Mouse (Mus musculus) layer of hippocampus, postnatal 25 days (tissue): ENCODE measurements around the gene Rad51b. TPM values are rescaled to one million over a fixed set of nuclear protein-coding genes. Genes with fewer than 3 reads are reported as not detected.

Experiments used
- DNase-seq, 2 experiments: peaks; one replicate each; pipeline ENCODE4 v3.0.0; 2022; ENCODE audit warnings: mixed read lengths in 2 of 2, low spot score in 1 of 2; ENCODE audit errors: extremely low spot score in 1 of 2
- total RNA-seq, 2 experiments: library from RNA; stranded (reverse); gene quantifications; 2 replicates each; pipeline ENCODE4 v1.2.3; 2021

Rad51b gene
- total RNA-seq, 2 experiments from 2014 or later, result 0.30 TPM; not detected in 1

GRCm38 (mm10) chr12:79470113-79470512 lies 173.0 kb downstream of the Rad51b start:
- DNase-seq, result no peak

GRCm38 (mm10) chr12:79471868-79472267 lies 174.8 kb downstream of the Rad51b start:
- no peak for DNase-seq

- DNase-seq, result no peak
Measured at GRCm38 (mm10) chr12:79476413-79477046, 179.4 kb downstream of the Rad51b start.

- no peak for DNase-seq
Measured at GRCm38 (mm10) chr12:79478816-79479215, 181.7 kb downstream of the Rad51b start.

DNA sequence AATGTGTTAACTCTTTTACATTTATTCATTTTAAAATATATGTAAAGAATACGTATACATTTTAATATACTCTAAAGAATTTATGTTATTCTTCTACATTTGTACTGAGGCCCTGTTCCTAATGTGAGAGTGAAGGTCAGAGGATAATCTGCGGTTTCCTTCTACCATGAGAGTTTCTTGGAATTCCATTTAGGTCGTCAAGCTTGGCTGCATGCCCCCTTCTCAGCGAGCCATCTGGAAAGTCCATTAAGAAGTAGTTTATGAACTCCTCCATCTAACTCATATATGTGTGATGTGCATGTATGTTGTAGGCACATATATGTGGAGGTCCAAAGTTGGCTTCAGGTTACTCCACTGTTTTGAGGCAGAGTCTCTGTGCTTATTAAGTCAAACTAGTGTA lies 188.4 kb downstream of the Rad51b start:
- DNase-seq, result no peak

DNA sequence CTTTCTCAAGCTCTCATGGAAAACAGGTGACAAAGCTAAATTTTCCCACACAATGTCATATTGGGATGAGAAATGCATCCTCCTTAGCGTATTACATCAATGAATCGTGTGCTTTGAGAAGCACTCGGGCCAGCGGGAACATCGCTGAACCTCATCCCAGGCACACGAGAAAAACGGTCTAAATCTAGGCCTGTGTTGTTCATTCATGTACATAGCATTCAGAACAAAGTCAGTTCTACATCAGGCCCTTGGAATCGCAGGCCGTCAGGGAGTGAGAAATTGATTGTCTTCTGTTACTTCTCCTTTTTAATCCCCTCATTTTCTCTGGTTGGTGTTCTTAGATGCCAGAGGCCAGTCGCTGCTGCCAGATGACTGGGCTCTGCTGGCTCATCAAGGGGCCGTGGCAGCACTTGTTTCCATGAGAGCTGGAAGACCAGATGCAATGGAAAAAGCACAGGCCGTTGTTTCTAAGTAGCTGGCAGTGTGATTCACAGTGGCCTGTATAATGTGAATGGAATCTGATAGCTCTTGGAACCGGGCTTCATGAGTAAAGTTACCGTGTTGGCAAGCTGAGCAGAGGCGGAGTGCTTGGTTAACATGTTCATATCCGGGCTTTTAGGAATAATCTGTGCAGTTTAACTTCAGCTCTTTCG lies 191.6 kb downstream of the Rad51b start:
- DNase-seq, result no peak

GRCm38 (mm10) chr12:79490626-79491025 lies 193.5 kb downstream of the Rad51b start:
- DNase-seq, result no peak

DNA sequence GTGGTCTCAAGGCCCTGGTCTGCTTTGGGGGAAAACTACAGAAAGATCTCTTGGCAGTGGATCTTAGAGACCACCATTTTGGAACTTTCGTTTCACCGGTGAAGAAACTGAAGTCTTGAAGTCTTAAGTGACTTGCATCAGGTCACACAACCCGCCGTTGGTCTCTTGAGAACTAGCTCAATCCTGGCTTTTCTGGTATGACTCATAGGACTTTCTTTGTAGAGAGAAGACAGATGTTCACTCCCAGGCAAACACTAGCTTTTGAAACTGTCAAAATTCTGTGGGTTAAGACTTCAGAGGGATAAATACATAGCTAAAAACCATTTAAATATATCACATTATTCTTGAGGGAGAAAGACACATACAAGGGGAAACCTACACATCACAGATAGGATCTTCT lies 195.1 kb downstream of the Rad51b start:
- no peak for DNase-seq

DNA sequence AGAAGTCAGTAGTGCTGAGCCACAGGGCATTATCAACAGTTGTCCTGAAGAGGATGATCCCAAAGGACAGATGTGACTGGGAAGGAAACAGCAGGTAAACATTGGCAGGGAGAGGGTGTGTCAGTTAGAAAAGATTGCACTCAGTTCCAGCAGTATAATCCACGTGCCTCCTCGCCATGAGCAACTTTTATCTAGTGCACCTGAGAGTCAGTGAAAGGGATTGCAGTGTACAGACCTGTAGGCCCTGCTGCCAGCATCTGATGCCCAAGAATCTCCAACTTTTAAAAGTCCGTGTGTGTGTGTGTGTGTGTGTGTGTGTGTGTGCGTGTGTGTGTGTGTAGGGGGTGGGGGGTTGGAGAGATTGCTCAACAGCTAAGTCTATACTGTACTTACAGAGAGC lies 195.5 kb downstream of the Rad51b start:
- no peak for DNase-seq

GRCm38 (mm10) chr12:79493481-79493880 lies 196.4 kb downstream of the Rad51b start:
- no peak for DNase-seq

DNA sequence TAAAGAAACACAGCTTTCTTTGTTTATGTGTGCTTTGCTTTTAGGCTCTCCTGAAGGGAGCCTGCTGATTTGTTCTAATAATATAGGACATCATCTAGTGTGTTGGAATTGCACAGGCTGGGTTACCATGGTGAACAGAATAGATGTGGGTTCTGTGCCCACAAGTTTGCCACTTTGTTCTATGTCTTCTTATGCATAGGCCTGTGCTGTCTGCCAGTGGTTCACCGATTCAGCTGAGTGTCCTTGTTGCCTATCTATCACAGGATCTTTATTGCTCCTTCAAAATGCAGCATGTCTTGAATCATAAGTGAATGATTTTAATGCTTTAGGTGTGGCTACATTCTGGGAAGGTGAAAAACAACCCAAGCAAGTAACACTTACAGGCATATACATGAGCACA lies 201.2 kb downstream of the Rad51b start:
- no peak for DNase-seq

DNA sequence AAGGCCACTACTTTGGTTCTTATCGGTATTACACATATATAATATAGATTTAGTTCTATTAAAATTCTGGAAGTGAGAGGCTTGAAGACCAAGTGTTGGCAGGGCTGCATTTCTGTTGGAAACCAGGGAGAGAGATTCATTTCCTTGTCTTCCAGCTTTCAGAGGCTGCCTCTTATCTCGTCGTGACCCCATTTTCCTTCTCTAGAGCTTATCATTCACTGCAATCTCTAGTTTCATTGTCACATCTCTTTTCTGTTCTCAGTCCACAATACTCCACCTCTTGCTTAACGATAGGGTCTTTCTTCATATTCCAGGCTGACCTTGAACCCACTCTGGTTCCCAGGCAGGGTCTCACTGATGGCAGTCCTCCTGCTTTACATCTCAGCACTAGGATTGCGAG lies 202.7 kb downstream of the Rad51b start:
- no peak for DNase-seq

DNA sequence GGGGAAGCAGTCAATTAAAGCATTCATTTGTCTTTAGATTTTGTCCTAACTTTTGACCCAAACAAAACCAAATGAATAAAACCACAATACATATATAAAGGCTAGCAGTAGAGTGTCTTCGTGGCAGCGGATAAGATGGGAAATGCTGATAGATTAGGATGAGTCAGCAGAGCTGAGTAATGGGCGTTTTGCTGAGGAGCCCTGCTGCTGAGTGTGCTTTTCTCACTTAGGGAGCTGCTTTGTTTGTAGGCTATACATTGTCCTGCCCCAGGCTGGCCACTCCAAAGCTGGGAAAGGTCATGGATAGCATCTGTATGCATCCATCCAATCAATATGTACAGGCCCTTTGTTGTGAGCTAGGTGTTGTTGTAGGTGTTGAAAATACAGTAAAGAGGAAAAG lies 204.8 kb downstream of the Rad51b start:
- DNase-seq, result no peak

DNA sequence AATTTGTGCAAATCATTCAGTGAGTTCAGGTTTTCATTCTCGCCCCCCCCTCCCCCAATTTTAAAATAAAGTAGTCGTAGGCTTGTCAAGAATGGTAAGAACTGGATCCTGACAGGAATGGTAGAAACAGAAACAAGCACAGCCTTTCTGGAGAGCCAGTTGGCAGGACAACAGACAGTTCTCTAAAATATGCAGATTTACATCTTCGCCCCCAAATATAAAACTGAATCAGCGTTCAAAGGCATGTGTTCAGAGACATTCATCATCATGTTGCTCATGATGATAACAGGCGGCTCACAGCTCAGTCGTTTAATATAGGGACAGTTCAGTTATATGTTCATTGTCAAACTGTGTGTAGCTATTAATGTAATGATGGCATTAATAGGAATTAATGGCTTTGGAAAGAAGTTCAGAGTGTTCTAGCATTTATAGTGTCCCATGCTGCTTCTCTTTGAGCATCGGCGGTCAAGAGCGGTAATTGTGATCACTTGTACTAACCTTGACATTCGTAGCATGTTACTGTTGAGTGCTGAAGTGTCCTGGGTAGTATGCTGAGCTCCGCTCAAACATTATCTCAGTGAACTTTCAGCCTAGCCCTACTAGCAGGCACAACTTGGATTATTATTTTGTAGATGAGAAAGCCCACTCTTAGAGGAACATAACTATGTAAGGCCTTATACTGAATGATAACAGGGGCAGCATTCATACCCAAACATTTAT lies 205.9 kb downstream of the Rad51b start:
- no peak for DNase-seq

- no peak for DNase-seq
Measured at GRCm38 (mm10) chr12:79503582-79504515, 206.8 kb downstream of the Rad51b start.

- no peak for DNase-seq
Measured at GRCm38 (mm10) chr12:79504641-79505040, 207.6 kb downstream of the Rad51b start.

- DNase-seq, result no peak
Measured at GRCm38 (mm10) chr12:79506421-79506820, 209.3 kb downstream of the Rad51b start.

GRCm38 (mm10) chr12:79507141-79507681 lies 210.1 kb downstream of the Rad51b start:
- DNase-seq, result no peak

GRCm38 (mm10) chr12:79511454-79512204 lies 214.5 kb downstream of the Rad51b start:
- peak; percentile 35 to 47 for DNase-seq
